Mouse (Mus musculus): Measurements from ENCODE around the gene Htr2a. TPM values are rescaled to one million over a fixed set of nuclear protein-coding genes. Genes with fewer than 3 reads are reported as not detected.

The Htr2a gene
- polyA plus RNA-seq, 1 experiment from 2014 or later, result 0.58 TPM

GRCm38 (mm10) chr14:74732079-74732783, 91.6 kb downstream of the Htr2a start, which contains the start of gene Esd:
TSS of gene Esd (plus strand) at chr14:74732297.
- H3K9ac ChIP-seq (ENCODE audit: low read length), result peak within 1 kb of the TSS; percentile 93
- WGBS, result under 1% methylated on average over 53 of the region's 53 CpGs

GRCm38 (mm10) chr14:74733397-74733796, 92.8 kb downstream of the Htr2a start:
- Histone ChIP-seq H3K9me3 (replicated peaks; ENCODE audit: control insufficient read depth, low read length) (no peaks in the 10 kb centered on the region), H3K4me3 (replicated peaks; ENCODE audit: low read length) (peak overlapping the region; percentile 86), H3K36me3 (ENCODE audit: control insufficient read depth, insufficient read depth, low read length) (peaks cover 9% of the 10 kb centered on the region; the same call in 1 of the 2 replicates), H3K27ac (ENCODE audit: low read length) (no peak overlapping the region), H3K9ac (ENCODE audit: low read length) (peak overlapping the region; percentile 11; the same call in 1 of the 2 replicates), H3K27me3 (ENCODE audit: control insufficient read depth, insufficient read depth, low read length) (no peaks in the 10 kb centered on the region), H3K4me2 (ENCODE audit: low read depth, low read length) (peak overlapping the region; percentile 78), H3K4me1 (ENCODE audit: control insufficient read depth, insufficient read depth, low read length) (peaks cover 7% of the 10 kb centered on the region)
- no peak for ATAC-seq (ENCODE audit: insufficient read depth, low FRiP score)
- WGBS, result 50% methylated on average over 2 of the region's 2 CpGs

More at GRCm38 (mm10) chr14:74732079-74732783, 91.6 kb downstream of the Htr2a start, which contains the start of gene Esd:
- no peaks in the 10 kb centered on the region for H3K9me3 ChIP-seq (replicated peaks; ENCODE audit: control insufficient read depth, low read length)
- H3K4me2 ChIP-seq (ENCODE audit: low read depth, low read length), result peak within 1 kb of the TSS; percentile 78
- no peaks in the 10 kb centered on the region for H3K27me3 ChIP-seq (ENCODE audit: control insufficient read depth, insufficient read depth, low read length)
- ATAC-seq (ENCODE audit: insufficient read depth, low FRiP score), result peak; percentile 99
- peak within 1 kb of the TSS; percentile 86 for H3K4me3 ChIP-seq (replicated peaks; ENCODE audit: low read length)
- H3K27ac ChIP-seq (ENCODE audit: low read length), result peak within 1 kb of the TSS; percentile 84
- peaks cover 7% of the 10 kb centered on the region for H3K4me1 ChIP-seq (ENCODE audit: control insufficient read depth, insufficient read depth, low read length)
- H3K36me3 ChIP-seq (ENCODE audit: control insufficient read depth, insufficient read depth, low read length), result peaks cover 6% of the 10 kb centered on the region; the same call in 1 of the 2 replicates

- no peak overlapping the region for H3K9ac ChIP-seq (ENCODE audit: low read length)
- H3K4me2 ChIP-seq (ENCODE audit: low read depth, low read length), result no peak overlapping the region
- H3K9me3 ChIP-seq (replicated peaks; ENCODE audit: control insufficient read depth, low read length), result no peaks in the 10 kb centered on the region
- H3K4me1 ChIP-seq (ENCODE audit: control insufficient read depth, insufficient read depth, low read length), result peaks cover 7% of the 10 kb centered on the region
- no peak for ATAC-seq (ENCODE audit: insufficient read depth, low FRiP score)
- peaks cover 11% of the 10 kb centered on the region; the same call in 1 of the 2 replicates for H3K36me3 ChIP-seq (ENCODE audit: control insufficient read depth, insufficient read depth, low read length)
- H3K27ac ChIP-seq (ENCODE audit: low read length), result no peak overlapping the region
- no peaks in the 10 kb centered on the region for H3K27me3 ChIP-seq (ENCODE audit: control insufficient read depth, insufficient read depth, low read length)
- no peak overlapping the region for H3K4me3 ChIP-seq (replicated peaks; ENCODE audit: low read length)
- WGBS, result 70% methylated on average over 6 of the region's 6 CpGs
Observed at GRCm38 (mm10) chr14:74735471-74735870, 94.8 kb downstream of the Htr2a start.

- Histone ChIP-seq H3K9ac (ENCODE audit: low read length) (no peak overlapping the region), H3K9me3 (replicated peaks; ENCODE audit: control insufficient read depth, low read length) (no peaks in the 10 kb centered on the region), H3K4me1 (ENCODE audit: control insufficient read depth, insufficient read depth, low read length) (peaks cover 7% of the 10 kb centered on the region), H3K27ac (ENCODE audit: low read length) (no peak overlapping the region), H3K27me3 (ENCODE audit: control insufficient read depth, insufficient read depth, low read length) (no peaks in the 10 kb centered on the region), H3K4me3 (replicated peaks; ENCODE audit: low read length) (no peak overlapping the region), H3K36me3 (ENCODE audit: control insufficient read depth, insufficient read depth, low read length) (peaks cover 14% of the 10 kb centered on the region; the same call in 1 of the 2 replicates), H3K4me2 (ENCODE audit: low read depth, low read length) (no peak overlapping the region)
- 90% methylated on average over 6 of the region's 6 CpGs for WGBS
- no peak for ATAC-seq (ENCODE audit: insufficient read depth, low FRiP score)
Observed at GRCm38 (mm10) chr14:74736850-74737249, 96.2 kb downstream of the Htr2a start.

Other genes starting within 250 kb of the Htr2a start
- 293 and 326 TPM in 2 replicates for gene Esd, start 91.5 kb downstream of the Htr2a start, polyA plus RNA-seq (2015; fragmentation: Nextera tagmentation; extraction: Ambion mirVana)